Mouse (Mus musculus) erythroblast, embryonic 14.5 days (primary cell): ENCODE measurements around the gene Map4.

Source experiments
- GATA1 ChIP-seq: IDR thresholded peaks from 2 replicates; pipeline ENCODE4 v1.6.1; 2012; ENCODE audit warnings: low read length, inconsistent platforms, mixed read lengths
- TAL1 ChIP-seq: IDR thresholded peaks from 3 replicates; pipeline ENCODE4 v1.6.1; 2012; ENCODE audit warnings: low read length, inconsistent platforms, mixed read lengths

GRCm38 (mm10) chr9:110116977-110117778 lies 185.9 kb downstream of the Map4 start, which contains the start of gene Smarcc1:
- TF ChIP-seq TAL1: no peak
- TF ChIP-seq GATA1: no peak
